Comparison of ENCODE assay signal across 22 mouse cellular contexts in the genomic region with DNA sequence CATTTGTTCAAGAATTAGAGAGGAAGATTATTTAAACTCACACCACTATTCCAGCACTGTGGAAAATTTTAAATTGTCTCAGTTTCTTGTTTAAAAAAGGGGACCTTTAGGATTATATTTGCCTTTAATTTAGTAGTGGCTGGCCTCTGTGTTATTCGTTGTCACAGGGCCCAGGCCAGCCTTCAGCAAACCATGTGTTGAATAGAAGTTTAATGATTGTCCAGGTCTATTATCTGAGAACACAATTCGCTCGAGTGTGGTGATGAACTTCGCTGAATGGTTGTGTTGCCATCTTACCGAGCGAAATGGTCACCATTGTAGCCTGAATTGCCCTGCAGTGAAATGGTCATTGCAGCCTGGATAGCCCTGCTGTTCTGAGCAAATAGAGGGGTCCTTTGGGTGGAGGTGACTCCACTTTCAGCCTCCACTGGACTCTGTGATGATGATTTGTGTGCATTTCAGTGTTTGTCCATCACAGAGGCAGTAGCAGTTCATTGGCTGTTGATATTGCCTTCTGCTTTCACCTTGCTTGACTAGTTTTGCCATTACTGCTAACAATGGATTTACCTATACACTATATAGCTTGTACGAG.
"Had no signal": no experiment of that assay in that cellular context is flagged by ENCODE, and none has a peak within 500 bp of the region (broad histone marks: within the 10 kb centered on the region; RNA-seq: fewer than 3 reads in every experiment).

No protein-coding gene starts in this region.

- H3K4me2 ChIP-seq: heart, embryonic 13.5 days; heart, embryonic 15.5 days; hindbrain, embryonic 13.5 days; hindbrain, embryonic 15.5 days; limb, embryonic 13.5 days; limb, embryonic 15.5 days; liver, embryonic 12.5 days had no signal

- DNase-seq: forebrain, postnatal 0 days; gastrocnemius, postnatal 14 days; gastrocnemius, postnatal 36 days; heart, adult 18-20 months; heart, postnatal 14 days; heart, postnatal 36 days; kidney, postnatal 10 days; layer of hippocampus, adult 9-11 months; layer of hippocampus, postnatal 36 days; left cerebral cortex, postnatal 4 days; lung, adult 18-20 months had no signal

- H3K36me3 ChIP-seq: heart, embryonic 10.5 days; heart, embryonic 13.5 days; heart, embryonic 15.5 days; hindbrain, embryonic 13.5 days; hindbrain, embryonic 15.5 days; limb, embryonic 13.5 days; limb, embryonic 15.5 days; liver, embryonic 12.5 days had no signal

- H3K9me3 ChIP-seq: heart, embryonic 10.5 days; heart, embryonic 13.5 days; heart, embryonic 15.5 days; hindbrain, embryonic 13.5 days; hindbrain, embryonic 15.5 days; limb, embryonic 13.5 days; limb, embryonic 15.5 days; liver, embryonic 12.5 days had no signal

- H3K9ac ChIP-seq: forebrain, postnatal 0 days; heart, embryonic 13.5 days; heart, embryonic 15.5 days; hindbrain, embryonic 13.5 days; hindbrain, embryonic 15.5 days; limb, embryonic 13.5 days; limb, embryonic 15.5 days; liver, embryonic 12.5 days; liver, embryonic 14.5 days had no signal

- ATAC-seq: forebrain, postnatal 0 days; hindbrain, postnatal 0 days; intestine, embryonic 16.5 days; liver, embryonic 12.5 days had no signal

- H3K4me1 ChIP-seq: heart, embryonic 10.5 days; heart, embryonic 13.5 days; heart, embryonic 15.5 days; hindbrain, embryonic 15.5 days; limb, embryonic 13.5 days; limb, embryonic 15.5 days; liver, embryonic 12.5 days had no signal

- H3K27me3 ChIP-seq: heart, embryonic 13.5 days; heart, embryonic 15.5 days; hindbrain, embryonic 13.5 days; hindbrain, embryonic 15.5 days; limb, embryonic 13.5 days; limb, embryonic 15.5 days; liver, embryonic 12.5 days had no signal

- H3K27ac ChIP-seq: heart, embryonic 10.5 days; heart, embryonic 13.5 days; heart, embryonic 15.5 days; hindbrain, embryonic 13.5 days; hindbrain, embryonic 15.5 days; hindbrain, postnatal 0 days; limb, embryonic 13.5 days; limb, embryonic 15.5 days; liver, embryonic 12.5 days; liver, embryonic 14.5 days had no signal

- H3K4me3 ChIP-seq: heart, embryonic 10.5 days; heart, embryonic 13.5 days; heart, embryonic 15.5 days; hindbrain, embryonic 13.5 days; hindbrain, embryonic 15.5 days; limb, embryonic 13.5 days; limb, embryonic 15.5 days; liver, embryonic 12.5 days had no signal
